Mouse (Mus musculus) heart, postnatal 0 days (tissue): ENCODE results near the gene 4933406M09Rik.

Source experiments
- CTCF ChIP-seq: IDR thresholded peaks from 2 replicates; pipeline ENCODE4 v1.5.1; 2016; ENCODE audit warnings: antibody characterized with exemption, control low read depth, low read depth
- EP300 ChIP-seq: IDR thresholded peaks from 2 replicates; pipeline ENCODE4 v1.6.1; 2016; ENCODE audit warnings: antibody characterized with exemption, low read depth

DNA sequence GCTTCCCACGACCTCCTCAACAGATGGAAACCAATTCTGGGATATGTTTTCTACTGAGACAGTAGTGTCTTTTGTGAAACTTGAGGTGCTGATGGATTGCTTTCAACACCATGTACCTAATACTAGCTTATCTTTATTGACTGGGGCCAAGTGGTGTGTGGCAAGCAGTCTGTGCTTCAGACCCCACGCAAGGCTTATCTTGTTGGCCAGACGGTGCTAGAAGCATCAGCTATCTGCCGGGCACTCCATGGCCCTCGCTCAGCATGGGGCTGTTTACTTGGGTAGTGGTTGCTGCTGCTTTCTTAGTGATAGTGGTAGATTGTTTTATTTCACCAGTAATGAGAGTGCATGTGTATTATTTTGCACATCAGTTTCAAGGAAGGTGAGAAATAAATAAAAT, 40.5 kb downstream of the 4933406M09Rik start:
- TF ChIP-seq CTCF (no peak), EP300 (no peak)
